Comparison of ENCODE assay signal across 18 mouse cellular contexts in genomic region chr5:123009873-123010272, GRCm38 (mm10). TPM values are rescaled to one million over a fixed set of nuclear protein-coding genes. Genes with fewer than 3 reads are reported as not detected.
DNase-seq lines count a peak whose midpoint lies in the region; ATAC-seq lines count a peak whose summit lies in the region.
"Had no signal": no experiment of that assay in that cellular context is flagged by ENCODE, and none has a peak within 500 bp of the region (broad histone marks: within the 10 kb centered on the region; RNA-seq: fewer than 3 reads in every experiment).

No protein-coding gene starts in this region.

- ATAC-seq in midbrain, embryonic 14.5 days (ENCODE audit: low FRiP score, low TSS enrichment): no peak
- ATAC-seq in midbrain, embryonic 15.5 days (replicated peaks): no peak
- ATAC-seq: intestine, embryonic 15.5 days had no signal

- no peak overlapping the region for H3K27ac ChIP-seq in midbrain, embryonic 14.5 days (replicated peaks; ENCODE audit: low read depth, low read length)
- no peak overlapping the region for H3K27ac ChIP-seq in midbrain, embryonic 15.5 days
- H3K27ac ChIP-seq: intestine, embryonic 15.5 days; lung, embryonic 15.5 days; midbrain, embryonic 12.5 days had no signal

- DNase-seq in gastrocnemius, postnatal 14 days: peak; percentile 17
- DNase-seq in gastrocnemius, adult 8-10 months (ENCODE audit: low spot score in 2 of 2): no peak
- peak; percentile 40 for DNase-seq in midbrain, embryonic 14.5 days
- peak; percentile 82 for DNase-seq in cerebellum, adult 9-10 months
- peak; percentile 55 to 66 for DNase-seq in right cerebral cortex, postnatal 10 days (ENCODE audit: low spot score in 2 of 2)
- no peak for DNase-seq in frontal cortex, postnatal 25 days (ENCODE audit: low spot score in 2 of 2)
- DNase-seq in spleen, postnatal 10 days (ENCODE audit: low spot score in 2 of 2): no peak
- DNase-seq: kidney, postnatal 4 days had no signal

- WGBS in midbrain, embryonic 14.5 days: 70% methylated on average over 11 of the region's 11 CpGs
- WGBS in midbrain, embryonic 15.5 days: 60% methylated on average over 11 of the region's 11 CpGs

- H3K27me3 ChIP-seq in midbrain, embryonic 14.5 days (ENCODE audit: control insufficient read depth, insufficient read depth, low read length): no peaks in the 10 kb centered on the region
- H3K27me3 ChIP-seq in midbrain, embryonic 15.5 days (replicated peaks): no peaks in the 10 kb centered on the region
- H3K27me3 ChIP-seq: intestine, embryonic 15.5 days; lung, embryonic 15.5 days; midbrain, embryonic 12.5 days had no signal

- 0 out of 2 replicates have a peak, but pooled peaks cover 8% of the 10 kb centered on the region for H3K4me1 ChIP-seq in midbrain, embryonic 14.5 days (ENCODE audit: control insufficient read depth, insufficient read depth, low read length)
- H3K4me1 ChIP-seq in midbrain, embryonic 15.5 days: peaks cover 4% of the 10 kb centered on the region

- intact Hi-C loops in gastrocnemius, postnatal 14 days (cut with DNase I; ENCODE audit: low total_unique reads): loop anchor here (5.0 kb wide), 1 partner anchor 38 kb away; no protein-coding TSS in a partner anchor

- no peak overlapping the region for H3K9ac ChIP-seq in midbrain, embryonic 14.5 days (replicated peaks; ENCODE audit: low read length)
- H3K9ac ChIP-seq in midbrain, embryonic 15.5 days: no peak overlapping the region
- H3K9ac ChIP-seq: intestine, embryonic 15.5 days; lung, embryonic 15.5 days; midbrain, embryonic 12.5 days had no signal

- H3K36me3 ChIP-seq in midbrain, embryonic 14.5 days (ENCODE audit: control insufficient read depth, insufficient read depth, low read length): no peaks in the 10 kb centered on the region
- H3K36me3 ChIP-seq in midbrain, embryonic 15.5 days (replicated peaks): no peaks in the 10 kb centered on the region
- H3K36me3 ChIP-seq: intestine, embryonic 15.5 days; lung, embryonic 15.5 days; midbrain, embryonic 12.5 days had no signal

- no peaks in the 10 kb centered on the region for H3K9me3 ChIP-seq in midbrain, embryonic 14.5 days (ENCODE audit: control insufficient read depth, low read length)
- H3K9me3 ChIP-seq in midbrain, embryonic 15.5 days: no peaks in the 10 kb centered on the region
- H3K9me3 ChIP-seq: intestine, embryonic 15.5 days; lung, embryonic 15.5 days; midbrain, embryonic 12.5 days had no signal

- H3K4me3 ChIP-seq in midbrain, embryonic 14.5 days (replicated peaks; ENCODE audit: low read depth, low read length): no peak overlapping the region
- H3K4me3 ChIP-seq in midbrain, embryonic 15.5 days: no peak overlapping the region
- H3K4me3 ChIP-seq: intestine, embryonic 15.5 days; lung, embryonic 15.5 days; midbrain, embryonic 12.5 days had no signal

- H3K4me2 ChIP-seq in midbrain, embryonic 14.5 days (ENCODE audit: low read length): no peak overlapping the region
- H3K4me2 ChIP-seq in midbrain, embryonic 15.5 days: no peak overlapping the region
- H3K4me2 ChIP-seq: intestine, embryonic 15.5 days; lung, embryonic 15.5 days; midbrain, embryonic 12.5 days had no signal

RNA-seq across cellular contexts. Expression of gene Orai1, which starts 5.0 kb away (rescaled TPM):
- 10 to 100 TPM; 39.5 to 47.6 TPM for total RNA-seq in gastrocnemius, postnatal 14 days (2021)
- total RNA-seq in gastrocnemius, adult 8-10 months (2022): 10 to 100 TPM; 27.8 to 35.0 (median 29.8) TPM
- polyA plus RNA-seq in midbrain, embryonic 14.5 days (2014; fragmentation: Nextera tagmentation; extraction: Ambion mirVana): 12.9 and 14.0 TPM in 2 replicates
- polyA plus RNA-seq in midbrain, embryonic 15.5 days (2015; fragmentation: Nextera tagmentation; extraction: Ambion mirVana): 11.6 and 13.6 TPM in 2 replicates

RNA-seq across cellular contexts. Expression of gene Kdm2b, which starts 20.2 kb away (rescaled TPM):
- total RNA-seq in gastrocnemius, postnatal 14 days (2021): 10 to 100 TPM; 13.4 to 14.4 TPM
- 10 to 100 TPM; 11.1 to 15.6 (median 13.1) TPM for total RNA-seq in gastrocnemius, adult 8-10 months (2022)
- polyA plus RNA-seq in midbrain, embryonic 14.5 days (2014; fragmentation: Nextera tagmentation; extraction: Ambion mirVana): 83.3 and 99.9 TPM in 2 replicates
- 115 and 123 TPM in 2 replicates for polyA plus RNA-seq in midbrain, embryonic 15.5 days (2015; fragmentation: Nextera tagmentation; extraction: Ambion mirVana)

RNA-seq across cellular contexts. Expression of gene Morn3, which starts 36.9 kb away (rescaled TPM):
- total RNA-seq in gastrocnemius, postnatal 14 days (2021): not detected
- total RNA-seq in gastrocnemius, adult 8-10 months (2022): not detected
- polyA plus RNA-seq in midbrain, embryonic 14.5 days (2014; fragmentation: Nextera tagmentation; extraction: Ambion mirVana): not detected in 2 replicates
- 1.5 TPM in 1 of 2 replicates, not detected in the other for polyA plus RNA-seq in midbrain, embryonic 15.5 days (2015; fragmentation: Nextera tagmentation; extraction: Ambion mirVana)
- total RNA-seq: gastrocnemius, postnatal 4 days; hematopoietic stem cell, adult 5-6 weeks; liver, adult 2 months; MEL had no signal
- polyA plus RNA-seq: liver, adult 2 months; midbrain, embryonic 12.5 days; stomach, embryonic 14.5 days; urinary bladder, adult 2 months had no signal

RNA-seq across cellular contexts. Expression of gene Tmem120b, which starts 58.3 kb away (rescaled TPM):
- total RNA-seq in gastrocnemius, postnatal 14 days (2021): 10 to 100 TPM; 11.9 TPM
- 10 to 100 TPM; 15.7 to 18.3 (median 17.0) TPM for total RNA-seq in gastrocnemius, adult 8-10 months (2022)
- 12.7 and 13.1 TPM in 2 replicates for polyA plus RNA-seq in midbrain, embryonic 14.5 days (2014; fragmentation: Nextera tagmentation; extraction: Ambion mirVana)
- 17.1 and 23.3 TPM in 2 replicates for polyA plus RNA-seq in midbrain, embryonic 15.5 days (2015; fragmentation: Nextera tagmentation; extraction: Ambion mirVana)

Comparison
In these comparisons a context has a peak if more than half of its experiments do, and no peak if none do; other contexts are left out.
1. DNase-seq: peak in gastrocnemius, postnatal 14 days (single experiment), midbrain, embryonic 14.5 days (single experiment), cerebellum, adult 9-10 months (single experiment) and right cerebral cortex, postnatal 10 days (2 of 2); none in gastrocnemius, adult 8-10 months (0 of 2), frontal cortex, postnatal 25 days (0 of 2) and spleen, postnatal 10 days (0 of 2).